Mouse (Mus musculus): Measurements from ENCODE around the gene Rbm44.

- no peak for TF ChIP-seq CTCF (IDR thresholded peaks at IDR 0.05; ENCODE audit: low read depth, low read length)
- no peak for TF ChIP-seq POLR2A (IDR thresholded peaks at IDR 0.05; ENCODE audit: extremely low read depth, insufficient read depth, low read length)
These were observed 64.5 kb downstream of the Rbm44 start for GRCm38 (mm10) chr1:91209343-91209742.

Measured in liver, adult 2 months (tissue).